Mouse (Mus musculus): ENCODE results near the gene Cenpn. TPM values are rescaled to one million over a fixed set of nuclear protein-coding genes. Genes with fewer than 3 reads are reported as not detected.

Gene Cenpn
- polyA plus RNA-seq, 1 experiment from 2014 or later = 18.7 TPM

DNA sequence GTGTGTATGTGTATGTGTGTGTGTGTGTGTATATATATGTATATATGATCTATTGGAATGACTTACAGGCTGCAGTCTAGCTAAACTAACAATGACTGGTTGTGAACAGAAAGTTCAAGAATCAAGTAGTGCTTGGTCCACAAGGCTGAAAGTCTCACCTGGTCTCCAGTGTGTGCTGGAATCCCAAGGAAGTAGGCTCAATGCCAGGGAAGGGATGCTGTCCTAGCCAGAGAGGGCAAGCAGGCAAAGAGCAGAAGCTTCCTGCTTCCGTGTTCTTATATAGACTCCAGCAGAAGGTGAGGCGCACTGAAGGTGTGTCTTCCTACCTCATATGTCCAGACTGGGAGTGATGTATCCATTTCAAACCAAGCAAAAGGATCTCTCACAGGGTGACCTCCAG lies 30.2 kb downstream of the Cenpn start:
- H3K27me3 ChIP-seq (ENCODE audit: insufficient read depth, low read length) = no peaks in the 10 kb centered on the region
- TF ChIP-seq CTCF (IDR thresholded peaks at IDR 0.05; ENCODE audit: low read depth) = no peak
- WGBS = 83% methylated on average over 2 of the region's 2 CpGs
- H3K36me3 ChIP-seq (ENCODE audit: insufficient read depth, low read length) = peaks cover 15% of the 10 kb centered on the region; the same call in 1 of the 2 replicates
- H3K4me1 ChIP-seq (replicated peaks; ENCODE audit: insufficient read depth, low read length) = no peaks in the 10 kb centered on the region
- DNase-seq (ENCODE audit: low spot score) = no peak
- no peak overlapping the region for H3K4me3 ChIP-seq (replicated peaks; ENCODE audit: low read depth, low read length)
- H3K9ac ChIP-seq (ENCODE audit: low read depth, low read length) = no peak overlapping the region
- no peak overlapping the region for H3K4me2 ChIP-seq (ENCODE audit: low read length)
- no peak overlapping the region for H3K27ac ChIP-seq
- H3K9me3 ChIP-seq (replicated peaks; ENCODE audit: low read length) = no peaks in the 10 kb centered on the region
- no peak for ATAC-seq (replicated peaks; ENCODE audit: low FRiP score, low read depth)

DNA sequence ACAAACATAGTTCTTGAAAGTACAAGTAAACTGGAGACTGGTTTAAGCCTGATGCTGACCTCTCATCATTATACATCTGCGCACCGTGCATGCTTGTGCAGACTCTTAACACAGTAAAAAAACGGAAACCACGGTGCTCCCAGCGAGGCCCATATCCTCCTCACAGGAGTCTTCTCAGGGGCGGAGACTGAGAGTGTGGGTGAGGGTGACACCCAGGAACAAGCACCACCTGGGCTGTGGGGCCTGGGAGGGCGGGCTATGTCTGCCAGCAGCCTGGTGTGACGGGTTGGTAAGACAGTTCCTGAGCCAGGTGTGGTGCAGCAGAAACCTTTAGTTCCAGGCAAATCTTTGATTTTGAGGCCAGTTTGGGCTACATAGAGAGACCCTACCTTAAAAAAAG lies 30.9 kb downstream of the Cenpn start:
- DNase-seq (ENCODE audit: low spot score) (no peak), ATAC-seq (replicated peaks; ENCODE audit: low FRiP score, low read depth) (no peak)
- H3K4me2 ChIP-seq (ENCODE audit: low read length) = no peak overlapping the region
- WGBS = 86% methylated on average over 8 of the region's 8 CpGs
- no peaks in the 10 kb centered on the region for H3K9me3 ChIP-seq (replicated peaks; ENCODE audit: low read length)
- peaks cover 22% of the 10 kb centered on the region; the same call in 1 of the 2 replicates for H3K36me3 ChIP-seq (ENCODE audit: insufficient read depth, low read length)
- no peaks in the 10 kb centered on the region for H3K4me1 ChIP-seq (replicated peaks; ENCODE audit: insufficient read depth, low read length)
- no peak overlapping the region for H3K4me3 ChIP-seq (replicated peaks; ENCODE audit: low read depth, low read length)
- H3K27me3 ChIP-seq (ENCODE audit: insufficient read depth, low read length) = no peaks in the 10 kb centered on the region
- H3K27ac ChIP-seq = no peak overlapping the region
- no peak overlapping the region for H3K9ac ChIP-seq (ENCODE audit: low read depth, low read length)
- TF ChIP-seq CTCF (IDR thresholded peaks at IDR 0.05; ENCODE audit: low read depth) = no peak

DNA sequence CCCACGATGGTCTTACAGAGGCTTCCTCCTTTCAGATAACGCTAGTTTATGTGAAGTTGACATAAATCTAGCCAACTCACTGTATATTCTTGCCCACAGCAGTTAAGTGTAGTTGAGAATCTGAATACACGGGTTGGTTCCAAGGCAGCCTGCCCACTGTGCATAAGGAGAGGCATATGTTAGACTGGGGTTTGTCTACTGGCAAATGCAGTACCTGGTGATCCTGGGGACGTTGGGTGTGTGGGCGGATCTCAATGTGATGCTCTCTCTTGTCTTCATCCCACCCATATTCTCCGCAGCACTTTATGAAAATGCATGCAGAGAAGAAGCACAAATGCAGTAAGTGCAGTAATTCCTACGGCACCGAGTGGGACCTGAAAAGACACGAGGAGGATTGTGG lies 32.9 kb downstream of the Cenpn start:
- H3K4me3 ChIP-seq (replicated peaks; ENCODE audit: low read depth, low read length) = no peak overlapping the region
- no peak overlapping the region for H3K9ac ChIP-seq (ENCODE audit: low read depth, low read length)
- H3K27me3 ChIP-seq (ENCODE audit: insufficient read depth, low read length) = no peaks in the 10 kb centered on the region
- H3K27ac ChIP-seq = no peak overlapping the region
- 91% methylated on average over 9 of the region's 9 CpGs for WGBS
- DNase-seq (ENCODE audit: low spot score) (no peak), ATAC-seq (replicated peaks; ENCODE audit: low FRiP score, low read depth) (no peak)
- H3K4me1 ChIP-seq (replicated peaks; ENCODE audit: insufficient read depth, low read length) = no peaks in the 10 kb centered on the region
- peaks cover 34% of the 10 kb centered on the region; the same call in 1 of the 2 replicates for H3K36me3 ChIP-seq (ENCODE audit: insufficient read depth, low read length)
- H3K4me2 ChIP-seq (ENCODE audit: low read length) = no peak overlapping the region
- no peak for TF ChIP-seq CTCF (IDR thresholded peaks at IDR 0.05; ENCODE audit: low read depth)
- no peaks in the 10 kb centered on the region for H3K9me3 ChIP-seq (replicated peaks; ENCODE audit: low read length)

DNA sequence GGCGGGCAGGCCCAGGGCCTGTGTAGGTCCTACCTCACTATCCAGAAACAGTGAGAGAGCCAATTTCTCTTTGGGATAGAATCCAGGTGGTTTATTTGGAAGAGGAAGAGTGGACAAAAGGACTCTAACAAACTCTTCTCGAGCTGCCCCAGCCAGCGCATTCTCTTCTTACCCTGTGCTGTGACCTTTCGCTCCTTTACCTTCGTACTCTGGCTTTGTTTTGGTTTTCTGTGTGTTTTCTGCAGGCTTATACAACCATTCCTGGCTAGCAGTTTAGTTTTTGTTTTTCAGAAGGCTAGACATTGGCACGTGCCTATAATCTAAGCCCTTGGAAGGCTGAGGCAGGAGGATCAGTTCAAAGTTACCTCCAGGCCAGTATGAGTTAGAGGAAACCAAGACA lies 48.0 kb downstream of the Cenpn start:
- DNase-seq (ENCODE audit: low spot score) (no peak), ATAC-seq (replicated peaks; ENCODE audit: low FRiP score, low read depth) (no peak)
- WGBS = 77% methylated on average over 6 of the region's 6 CpGs
- TF ChIP-seq CTCF (IDR thresholded peaks at IDR 0.05; ENCODE audit: low read depth) = no peak
- H3K9ac ChIP-seq (ENCODE audit: low read depth, low read length) = no peak overlapping the region
- no peaks in the 10 kb centered on the region for H3K9me3 ChIP-seq (replicated peaks; ENCODE audit: low read length)
- H3K27ac ChIP-seq = no peak overlapping the region
- no peak overlapping the region for H3K4me2 ChIP-seq (ENCODE audit: low read length)
- H3K36me3 ChIP-seq (ENCODE audit: insufficient read depth, low read length) = no peaks in the 10 kb centered on the region
- H3K4me1 ChIP-seq (replicated peaks; ENCODE audit: insufficient read depth, low read length) = no peaks in the 10 kb centered on the region
- no peak overlapping the region for H3K4me3 ChIP-seq (replicated peaks; ENCODE audit: low read depth, low read length)
- H3K27me3 ChIP-seq (ENCODE audit: insufficient read depth, low read length) = no peaks in the 10 kb centered on the region

DNA sequence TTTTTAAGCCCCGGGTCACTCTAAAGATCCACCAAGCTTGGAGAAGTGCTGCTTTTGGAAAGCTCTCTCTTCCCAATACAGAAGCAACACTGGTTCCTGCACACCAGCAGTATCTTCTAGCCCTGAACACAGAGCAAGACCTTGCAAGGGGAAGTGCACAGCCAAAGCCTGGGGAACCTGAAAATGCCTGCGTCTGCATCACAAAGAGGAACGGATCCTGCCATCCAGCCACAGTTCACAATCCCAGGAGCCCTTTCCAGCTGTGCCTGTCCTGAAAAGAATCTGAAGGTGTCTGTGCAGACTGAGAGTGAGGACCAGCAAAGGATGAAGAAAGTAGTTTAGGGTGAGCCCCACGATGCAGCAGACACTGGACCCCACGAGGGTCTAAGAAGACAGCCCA lies 53.5 kb downstream of the Cenpn start:
- DNase-seq (ENCODE audit: low spot score) = no peak
- no peaks in the 10 kb centered on the region for H3K36me3 ChIP-seq (ENCODE audit: insufficient read depth, low read length)
- 0 out of 2 replicates have a peak, but pooled peaks cover 3% of the 10 kb centered on the region for H3K4me1 ChIP-seq (replicated peaks; ENCODE audit: insufficient read depth, low read length)
- no peak overlapping the region for H3K4me3 ChIP-seq (replicated peaks; ENCODE audit: low read depth, low read length)
- peak overlapping the region; percentile 34 for H3K4me2 ChIP-seq (ENCODE audit: low read length)
- WGBS = 38% methylated on average over 5 of the region's 5 CpGs
- H3K9ac ChIP-seq (ENCODE audit: low read depth, low read length) = no peak overlapping the region
- TF ChIP-seq CTCF (IDR thresholded peaks at IDR 0.05; ENCODE audit: low read depth) = no peak
- no peaks in the 10 kb centered on the region for H3K27me3 ChIP-seq (ENCODE audit: insufficient read depth, low read length)
- ATAC-seq (replicated peaks; ENCODE audit: low FRiP score, low read depth) = no peak
- H3K27ac ChIP-seq = no peak overlapping the region
- H3K9me3 ChIP-seq (replicated peaks; ENCODE audit: low read length) = no peaks in the 10 kb centered on the region

DNA sequence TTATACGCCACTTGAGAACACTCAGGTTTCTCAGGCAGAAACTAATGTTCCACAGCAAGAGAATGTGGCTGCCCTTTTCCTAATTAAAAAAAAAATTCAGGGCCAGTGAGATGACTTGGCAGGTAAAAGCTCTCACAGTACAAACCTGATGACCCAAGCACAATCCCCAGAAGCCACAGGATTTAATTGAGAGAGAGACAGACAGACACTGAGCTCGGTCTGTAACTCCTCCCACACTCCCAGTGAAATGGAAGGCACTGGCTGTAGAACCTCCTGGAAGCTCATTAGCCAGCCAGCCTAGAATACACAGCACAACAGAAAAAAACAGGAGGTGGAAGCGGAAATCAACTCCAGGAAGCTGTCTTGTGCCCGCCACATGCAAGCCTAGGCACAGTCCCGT lies 54.1 kb downstream of the Cenpn start:
- 45% methylated on average over 5 of the region's 5 CpGs for WGBS
- H3K4me2 ChIP-seq (ENCODE audit: low read length) = peak overlapping the region; percentile 34
- no peak for TF ChIP-seq CTCF (IDR thresholded peaks at IDR 0.05; ENCODE audit: low read depth)
- DNase-seq (ENCODE audit: low spot score) (peak; percentile 11), ATAC-seq (replicated peaks; ENCODE audit: low FRiP score, low read depth) (no peak)
- no peak overlapping the region; the same call in 1 of the 2 replicates for H3K4me3 ChIP-seq (replicated peaks; ENCODE audit: low read depth, low read length)
- no peak overlapping the region for H3K9ac ChIP-seq (ENCODE audit: low read depth, low read length)
- no peaks in the 10 kb centered on the region for H3K27me3 ChIP-seq (ENCODE audit: insufficient read depth, low read length)
- no peaks in the 10 kb centered on the region for H3K9me3 ChIP-seq (replicated peaks; ENCODE audit: low read length)
- H3K4me1 ChIP-seq (replicated peaks; ENCODE audit: insufficient read depth, low read length) = 0 out of 2 replicates have a peak, but pooled peaks cover 3% of the 10 kb centered on the region
- H3K36me3 ChIP-seq (ENCODE audit: insufficient read depth, low read length) = no peaks in the 10 kb centered on the region
- no peak overlapping the region for H3K27ac ChIP-seq

DNA sequence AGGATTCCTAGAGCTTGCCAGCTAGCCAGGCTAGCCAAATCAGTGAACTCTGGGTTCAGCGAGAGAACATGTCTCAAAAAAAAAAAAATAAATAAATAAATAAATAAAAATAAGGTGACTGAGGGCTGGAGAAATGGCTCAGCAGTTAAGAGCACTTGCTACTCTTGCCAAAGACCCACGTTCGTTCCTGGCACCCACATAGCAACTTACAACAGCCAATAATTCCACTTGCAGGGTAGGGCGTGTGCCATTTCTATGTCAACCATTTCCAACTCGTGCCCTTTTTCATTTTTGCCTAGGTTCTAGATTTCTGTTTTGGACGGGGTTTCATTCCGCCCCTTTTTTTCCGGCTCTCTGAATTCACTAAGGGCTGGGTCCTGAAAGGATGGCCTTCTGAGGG lies 56.5 kb downstream of the Cenpn start:
- Histone ChIP-seq H3K9ac (ENCODE audit: low read depth, low read length) (peak overlapping the region; percentile 43), H3K36me3 (ENCODE audit: insufficient read depth, low read length) (no peaks in the 10 kb centered on the region), H3K27ac (no peak overlapping the region), H3K27me3 (ENCODE audit: insufficient read depth, low read length) (no peaks in the 10 kb centered on the region), H3K4me1 (replicated peaks; ENCODE audit: insufficient read depth, low read length) (0 out of 2 replicates have a peak, but pooled peaks cover 3% of the 10 kb centered on the region), H3K9me3 (replicated peaks; ENCODE audit: low read length) (no peaks in the 10 kb centered on the region), H3K4me3 (replicated peaks; ENCODE audit: low read depth, low read length) (peak overlapping the region; percentile 61), H3K4me2 (ENCODE audit: low read length) (peak overlapping the region; percentile 62)
- no peak for TF ChIP-seq CTCF (IDR thresholded peaks at IDR 0.05; ENCODE audit: low read depth)
- 30% methylated on average over 8 of the region's 8 CpGs for WGBS
- DNase-seq (ENCODE audit: low spot score) (no peak), ATAC-seq (replicated peaks; ENCODE audit: low FRiP score, low read depth) (no peak)
